Mouse (Mus musculus): ENCODE results near the gene Ppa2.
A peak's percentile ranks its signal among the peaks of the same experiment; 100 is the strongest.

Gene Ppa2

DNA sequence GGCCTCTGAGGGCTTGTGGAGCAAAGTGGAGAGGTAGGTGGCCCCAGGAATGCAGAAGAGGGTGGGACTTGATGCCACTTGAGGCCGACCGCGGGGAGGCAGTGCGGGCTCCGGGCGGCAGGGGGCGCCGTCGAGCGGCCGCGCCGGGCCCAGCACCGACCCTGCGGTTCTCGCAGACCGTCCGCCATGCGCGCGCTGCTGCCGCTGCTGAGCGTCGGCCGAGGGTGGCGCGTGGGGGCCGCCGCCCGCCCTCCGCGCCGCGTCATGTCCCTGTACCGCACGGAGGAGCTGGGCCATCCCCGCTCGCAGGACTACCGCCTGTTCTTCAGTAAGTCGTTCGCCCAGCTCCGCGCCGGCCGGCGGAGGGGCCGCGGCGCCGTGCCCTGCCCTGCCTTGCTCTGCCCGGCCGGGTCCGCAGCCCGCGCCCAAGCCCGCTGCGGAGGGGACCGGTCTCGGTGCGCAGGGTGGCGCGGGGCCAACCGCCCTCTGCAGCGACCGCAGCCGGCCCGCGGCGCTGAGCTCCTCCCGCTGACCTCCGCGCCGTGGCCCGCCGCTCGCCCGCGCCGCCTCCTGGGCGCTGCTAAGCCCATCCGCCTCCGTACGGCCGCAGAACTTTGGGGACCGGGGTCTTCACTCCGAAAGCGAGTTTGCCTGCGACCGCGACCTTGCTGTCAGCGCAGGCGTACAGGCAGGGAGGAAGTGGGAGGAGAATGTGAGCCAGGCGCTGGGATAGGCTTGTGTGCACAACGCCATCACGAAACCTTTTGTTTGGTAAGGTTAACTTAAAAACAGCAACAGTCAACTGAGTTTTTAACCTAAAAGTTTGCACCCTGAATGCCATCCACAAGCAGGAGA is at the start of gene Ppa2:
Gene Ppa2 (plus strand): TSS at position 157 of the 855 bp plus-strand sequence.
- DNase-seq, result peak; percentile 99

DNA sequence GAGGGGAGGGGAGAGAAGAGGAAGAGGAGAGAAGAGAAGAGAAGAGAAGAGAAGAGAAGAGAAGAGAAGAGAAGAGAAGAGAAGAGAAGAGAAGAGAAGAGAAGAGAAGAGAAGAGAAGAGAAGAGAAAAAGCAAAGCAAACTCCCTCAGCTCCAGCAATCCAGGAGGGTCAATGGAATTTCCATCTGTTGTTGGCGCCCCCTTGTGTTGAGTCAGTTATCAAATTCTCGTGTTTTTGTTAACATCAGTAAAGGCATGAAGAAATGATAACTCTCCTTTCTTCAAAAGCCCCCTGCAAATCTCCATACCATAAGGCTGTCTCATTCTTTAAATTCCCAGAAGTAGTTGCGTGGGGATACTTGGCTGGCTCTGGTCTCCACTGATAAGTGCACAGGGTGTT is 38.0 kb upstream of the Ppa2 start:
- no peak for DNase-seq

DNA sequence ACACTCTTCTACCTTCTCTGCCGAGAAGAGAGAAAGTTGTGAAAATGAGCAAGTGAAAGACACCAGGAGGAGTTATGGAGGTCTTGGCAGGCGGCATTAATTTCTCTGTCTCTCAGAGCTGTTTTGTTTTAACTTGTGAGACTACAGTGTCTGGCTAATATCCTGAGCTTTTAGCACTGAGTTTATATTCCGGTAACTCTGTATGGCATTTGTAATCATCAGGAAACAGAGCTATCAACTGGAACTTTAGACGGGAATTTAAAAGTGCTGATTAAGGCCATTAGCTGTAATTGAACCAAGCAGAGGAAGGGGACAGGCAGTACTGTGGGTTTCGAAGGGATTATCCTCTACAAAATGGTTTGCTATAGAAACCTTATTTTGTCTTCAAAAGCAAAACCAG is 25.3 kb upstream of the Ppa2 start:
- no peak for DNase-seq

DNA sequence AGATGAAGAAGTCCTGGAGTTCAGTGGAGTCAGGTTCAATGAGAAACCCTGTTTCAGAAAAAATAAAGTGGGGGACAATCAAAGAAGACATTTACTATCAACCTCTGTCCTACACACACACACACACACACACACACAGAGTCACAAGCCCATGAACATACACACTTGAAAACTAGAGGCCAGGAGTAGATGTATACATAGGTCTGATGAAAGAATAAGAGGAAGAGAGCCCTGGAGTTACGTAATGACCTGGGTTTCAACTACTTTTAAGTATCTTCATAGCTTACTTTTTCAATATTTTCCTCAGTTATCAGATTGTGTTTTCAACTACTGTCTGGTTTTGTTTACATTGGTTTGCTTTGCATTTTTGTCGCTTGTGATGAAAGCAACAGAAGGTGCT is 21.1 kb upstream of the Ppa2 start:
- DNase-seq, result no peak

DNA sequence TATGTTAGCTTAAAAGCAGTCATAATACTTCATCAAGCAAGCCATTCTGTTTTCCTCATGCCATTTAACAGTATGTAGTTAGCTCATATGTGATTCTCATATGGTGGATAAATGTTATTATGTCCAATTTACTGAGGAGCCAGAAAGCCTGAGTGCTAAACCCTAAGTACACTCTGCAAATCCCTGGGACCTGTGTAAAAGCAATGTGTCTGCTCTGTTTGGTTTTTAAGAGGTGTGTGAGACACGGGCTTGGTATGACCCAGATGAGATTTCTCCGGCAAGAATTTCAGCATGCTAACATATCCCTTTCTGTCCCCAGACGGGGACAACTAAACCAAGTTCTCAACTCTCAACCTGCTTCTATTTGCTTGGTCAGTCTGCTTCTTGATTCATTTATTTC is 5.6 kb upstream of the Ppa2 start:
- no peak for DNase-seq

DNA sequence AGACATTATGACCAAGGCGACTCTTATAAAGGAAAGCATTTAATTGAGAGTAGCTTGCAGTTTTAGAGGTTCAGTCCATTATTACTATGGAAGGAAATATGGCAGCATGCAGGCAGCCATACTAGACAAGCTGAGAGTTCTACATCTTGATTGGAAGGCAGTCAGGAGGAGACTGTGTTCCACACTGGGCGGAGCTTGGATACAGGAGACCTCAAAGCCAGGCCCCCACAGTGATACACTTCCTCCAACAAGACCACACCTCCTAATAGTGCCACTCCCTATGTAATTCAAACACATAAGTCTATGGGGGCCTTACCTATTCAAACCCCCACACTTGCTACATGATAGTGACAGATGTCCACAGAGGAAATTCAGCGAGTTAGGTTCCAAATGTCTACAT is 1.5 kb upstream of the Ppa2 start:
- DNase-seq, result no peak

DNA sequence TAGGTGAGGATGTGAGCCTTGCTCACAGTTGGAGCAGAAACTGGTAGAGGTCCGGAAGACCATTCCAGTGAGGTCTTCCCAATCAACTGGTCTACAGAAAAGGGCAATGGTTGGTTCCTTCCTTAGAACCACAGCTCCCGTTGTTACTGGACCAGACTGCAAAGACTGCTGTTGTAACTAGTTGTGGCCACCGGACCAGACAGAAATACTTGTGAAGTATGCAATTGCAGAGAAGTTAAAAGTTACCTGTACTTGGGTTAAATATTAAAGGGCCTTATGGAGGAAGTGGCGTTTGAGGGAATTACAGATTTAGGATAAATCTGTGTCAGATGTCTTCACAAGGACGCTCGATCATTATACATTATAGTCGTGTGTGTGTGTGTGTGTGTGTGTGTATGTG is 551 bp upstream of the Ppa2 start:
- no peak for DNase-seq

DNA sequence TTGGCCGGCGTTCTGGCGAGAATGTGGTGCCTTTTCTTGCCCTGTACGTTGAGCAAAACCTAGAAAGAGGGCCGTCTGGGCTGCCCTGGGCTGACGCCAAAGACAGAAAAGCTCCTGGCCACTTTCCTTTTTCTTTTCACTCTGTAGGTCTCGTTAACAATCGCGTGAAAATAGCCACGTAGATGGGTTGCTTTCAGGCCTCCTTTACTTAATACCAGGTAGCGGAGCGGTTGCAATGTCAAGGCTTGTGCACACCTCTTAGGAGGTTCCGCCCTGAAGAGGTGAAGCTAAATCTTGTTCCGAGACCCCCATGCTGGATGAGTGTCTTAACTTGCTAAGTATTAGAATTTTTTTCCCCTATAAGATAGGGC is 884 bp downstream of the Ppa2 start:
- DNase-seq, result no peak

DNA sequence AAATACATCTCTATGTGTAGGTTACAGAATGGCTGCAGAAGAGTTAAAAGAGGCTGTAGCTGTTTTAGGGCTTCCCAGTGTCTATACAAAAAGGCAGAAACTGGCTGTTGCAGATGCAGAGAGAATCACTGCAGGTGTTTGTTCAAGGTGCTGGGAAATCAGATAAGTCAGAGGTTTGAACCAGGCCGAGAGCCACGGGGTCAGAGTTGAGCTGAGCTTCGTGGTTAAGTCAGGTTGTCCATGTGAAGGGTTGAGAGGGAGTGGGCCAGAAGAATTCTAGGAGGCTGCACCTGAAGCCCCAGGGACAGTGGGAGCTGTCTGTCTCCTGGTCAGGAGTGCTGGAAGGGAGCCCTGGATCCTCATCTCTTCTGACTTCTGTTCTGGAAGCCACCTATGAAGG is 2.4 kb downstream of the Ppa2 start:
- peak; percentile 72 for DNase-seq

DNA sequence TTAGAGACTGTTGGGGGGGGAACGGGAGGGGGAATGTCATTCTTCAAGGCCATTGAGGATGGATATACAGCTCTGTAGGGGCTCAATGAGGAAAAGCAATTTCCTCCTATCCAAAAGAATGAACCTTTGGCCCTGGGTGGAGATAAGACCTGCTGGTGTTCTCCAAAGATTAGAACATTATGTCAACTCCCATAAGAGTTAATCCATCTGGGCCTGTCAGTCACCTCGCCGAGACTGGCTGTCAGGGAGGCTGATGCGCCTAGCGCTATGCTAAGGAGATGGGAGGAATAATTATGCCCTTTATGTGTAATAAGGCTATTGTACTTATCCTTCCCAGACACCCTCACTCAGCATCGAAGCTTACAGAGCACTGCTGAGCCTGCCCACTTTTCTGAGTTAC is 2.9 kb downstream of the Ppa2 start:
- DNase-seq, result no peak

DNA sequence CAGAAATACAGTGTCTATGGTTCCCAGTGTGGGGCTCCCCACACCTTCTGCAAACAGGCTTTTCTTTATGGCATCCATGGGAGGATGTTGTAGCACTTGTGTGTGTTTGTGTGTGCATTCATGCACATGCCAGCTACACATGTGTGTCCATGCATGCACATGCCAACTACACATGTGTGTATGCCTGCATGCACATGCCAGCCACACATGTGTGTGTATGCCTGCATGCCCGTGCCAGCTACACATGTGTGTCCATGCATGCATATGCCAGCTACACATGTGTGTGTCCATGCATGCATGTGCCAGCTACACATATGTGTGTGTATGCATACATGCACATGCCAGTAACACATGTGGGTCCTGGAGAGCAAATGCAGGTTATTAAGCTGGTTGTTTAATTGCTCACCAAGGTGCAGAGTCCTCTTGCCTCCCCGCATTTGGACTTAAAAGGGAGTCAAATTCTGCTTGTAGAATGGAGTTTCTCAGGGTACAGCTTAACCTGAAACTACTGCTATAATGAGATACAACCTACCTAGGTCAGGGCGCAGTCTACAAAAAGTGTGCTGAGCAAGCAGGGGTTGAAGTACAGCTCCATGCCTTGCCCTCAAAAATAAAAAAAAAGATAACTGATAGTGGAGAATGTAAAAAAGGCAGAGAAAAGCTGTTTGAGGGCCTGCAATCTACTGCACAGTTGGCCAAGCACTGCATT is 3.7 kb downstream of the Ppa2 start:
- peak; percentile 57 for DNase-seq

DNA sequence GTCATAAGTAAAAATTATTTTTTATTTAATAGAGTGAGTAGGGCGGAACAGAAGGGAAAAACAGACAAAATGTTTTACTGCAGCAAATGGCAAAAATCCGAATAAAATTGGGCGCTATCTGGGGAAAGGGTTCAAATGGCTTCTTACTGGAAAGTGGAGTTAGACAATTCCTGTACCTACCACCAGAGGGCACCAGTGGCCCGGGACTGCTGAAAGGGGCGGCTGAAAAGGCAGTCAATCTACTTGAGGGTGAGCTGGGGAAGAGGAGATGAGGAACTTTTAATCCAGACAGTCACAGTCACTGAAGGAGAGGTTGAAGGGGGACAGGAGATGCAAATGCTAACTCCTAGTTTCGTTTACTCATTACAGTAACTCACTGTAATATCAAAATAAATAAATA is 4.6 kb downstream of the Ppa2 start:
- DNase-seq, result peak; percentile 91

DNA sequence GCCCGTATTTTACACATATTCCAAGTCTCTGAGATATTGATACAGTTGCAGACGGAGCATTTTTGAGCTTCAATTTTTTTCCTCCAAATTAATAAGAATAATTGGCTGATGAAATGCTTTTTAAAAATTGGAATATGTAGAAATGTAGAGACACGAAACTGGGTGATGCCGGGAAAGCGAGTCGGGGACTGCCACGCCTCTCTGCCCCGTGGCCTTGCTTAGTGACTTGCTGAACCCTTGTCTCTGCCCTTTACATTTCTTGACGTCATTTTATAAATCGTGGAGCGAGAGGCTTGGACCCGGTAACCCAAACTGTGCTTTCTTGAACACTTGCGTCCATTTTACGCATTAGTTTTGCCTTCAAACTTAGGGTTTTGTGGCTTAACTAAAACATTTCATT is 5.1 kb downstream of the Ppa2 start:
- peak; percentile 61 for DNase-seq

DNA sequence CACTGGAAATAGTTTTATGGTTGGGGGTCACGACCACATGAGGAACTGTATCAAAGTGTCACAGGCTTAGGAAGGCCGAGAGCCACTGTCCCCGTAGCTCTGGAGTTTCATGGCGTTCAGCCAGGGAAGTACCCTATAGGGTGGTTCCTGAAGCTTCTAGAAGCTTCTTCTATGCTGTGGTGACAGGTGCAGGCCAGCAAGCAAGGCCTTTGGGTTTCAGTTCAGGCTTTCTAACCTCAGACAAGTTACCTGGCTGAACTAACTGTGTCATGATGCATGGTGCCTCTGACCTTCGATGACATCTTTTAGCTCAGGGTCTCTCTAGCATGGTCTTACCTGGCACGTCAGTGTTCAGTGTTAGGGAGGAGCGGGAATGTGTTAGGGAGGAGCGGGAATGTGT is 5.7 kb downstream of the Ppa2 start:
- peak; percentile 84 for DNase-seq

DNA sequence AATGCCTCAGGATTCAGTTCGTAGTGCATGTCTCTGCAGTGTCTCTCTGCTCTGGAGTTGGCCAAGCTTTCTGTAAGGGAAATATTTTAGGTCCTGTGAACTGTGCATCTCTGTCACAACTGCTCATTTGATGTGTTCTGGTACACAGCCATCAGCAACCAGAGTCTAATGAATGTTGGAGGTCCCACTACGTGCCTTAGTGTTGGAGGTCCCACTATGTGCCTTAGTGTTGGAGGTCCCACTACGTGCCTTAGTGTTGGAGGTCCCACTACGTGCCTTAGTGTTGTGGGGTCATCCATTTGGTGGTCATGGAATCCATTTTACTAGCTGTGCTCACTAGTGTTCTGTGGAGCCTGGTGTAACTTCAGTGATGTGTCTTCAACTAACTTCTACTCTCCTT is 7.9 kb downstream of the Ppa2 start:
- no peak for DNase-seq

DNA sequence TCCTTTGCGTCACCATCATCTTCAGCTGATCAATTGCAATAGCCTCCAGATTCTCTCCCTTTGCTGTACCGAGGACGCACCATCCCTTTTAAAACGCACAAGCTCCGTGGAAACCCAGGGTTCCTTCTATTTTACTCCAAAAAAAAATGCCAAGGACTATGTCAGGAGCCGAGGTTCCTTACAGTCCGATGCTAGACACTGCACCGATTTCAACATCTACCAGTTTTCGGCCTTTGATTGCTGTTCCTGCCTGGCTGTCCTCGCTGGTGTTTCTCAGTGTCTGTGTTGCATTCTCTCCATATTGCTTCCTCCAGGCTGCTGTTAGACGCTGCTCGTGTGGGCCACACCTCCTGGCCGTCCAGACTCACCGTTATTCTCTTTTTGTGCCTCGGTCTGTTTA is 8.7 kb downstream of the Ppa2 start:
- no peak for DNase-seq

DNA sequence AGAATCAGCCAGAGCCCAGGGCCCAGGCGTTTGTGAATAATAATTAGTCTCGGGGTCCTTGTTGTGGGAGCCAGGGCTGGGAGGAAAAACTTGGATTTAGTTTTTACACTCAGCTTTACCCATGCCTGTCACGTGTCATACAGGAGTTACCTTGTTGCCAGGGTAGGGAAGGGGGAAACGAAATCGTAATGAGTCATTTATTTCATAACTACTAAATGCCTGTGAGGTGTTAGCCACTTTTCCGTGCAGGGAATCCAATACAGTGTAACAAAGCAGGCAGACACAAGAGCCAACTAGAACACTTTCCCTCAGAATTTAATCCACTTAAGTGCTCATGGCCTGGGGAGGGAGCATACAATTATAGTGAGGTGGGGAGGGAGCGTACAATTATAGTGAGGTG is 9.9 kb downstream of the Ppa2 start:
- peak; percentile 75 for DNase-seq

DNA sequence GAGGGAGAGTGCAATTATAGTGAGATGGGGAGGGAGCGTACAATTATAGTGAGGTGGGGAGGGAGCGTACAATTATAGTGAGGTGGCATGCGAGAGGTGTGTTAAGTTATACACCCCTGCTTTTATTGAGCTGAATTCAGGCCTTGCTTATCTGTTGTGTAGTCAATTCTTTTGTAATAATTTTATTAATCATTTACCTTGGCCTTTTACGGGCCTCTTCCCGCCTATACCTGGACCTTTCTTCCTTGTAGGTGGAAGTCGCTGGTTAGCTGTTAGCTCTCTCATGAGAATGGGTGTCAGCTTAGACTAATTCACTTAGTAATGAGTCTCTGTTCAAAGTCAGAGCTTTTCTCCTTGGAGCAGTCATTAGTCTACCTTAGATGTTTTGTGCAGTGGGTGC is 10.4 kb downstream of the Ppa2 start:
- DNase-seq, result peak; percentile 43

DNA sequence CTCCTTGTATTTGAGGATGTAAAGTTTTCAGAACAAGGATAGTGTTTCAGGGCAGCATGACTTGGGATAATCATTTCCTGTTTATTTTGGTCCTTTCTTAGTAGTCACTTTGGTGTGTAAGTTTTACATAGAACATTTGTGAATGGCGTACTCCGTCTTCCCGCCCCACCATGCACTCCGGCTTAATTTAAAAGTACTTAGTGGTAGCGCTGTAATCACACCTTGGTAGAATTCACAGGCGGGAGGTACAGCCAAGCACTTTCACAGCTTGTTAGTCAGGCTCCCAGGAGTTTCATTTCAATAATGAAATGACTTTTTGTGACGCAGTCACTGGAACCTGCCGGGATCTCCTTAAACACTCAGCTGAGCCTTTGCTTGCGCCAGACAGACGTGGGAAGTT is 12.0 kb downstream of the Ppa2 start:
- peak; percentile 84 for DNase-seq

DNA sequence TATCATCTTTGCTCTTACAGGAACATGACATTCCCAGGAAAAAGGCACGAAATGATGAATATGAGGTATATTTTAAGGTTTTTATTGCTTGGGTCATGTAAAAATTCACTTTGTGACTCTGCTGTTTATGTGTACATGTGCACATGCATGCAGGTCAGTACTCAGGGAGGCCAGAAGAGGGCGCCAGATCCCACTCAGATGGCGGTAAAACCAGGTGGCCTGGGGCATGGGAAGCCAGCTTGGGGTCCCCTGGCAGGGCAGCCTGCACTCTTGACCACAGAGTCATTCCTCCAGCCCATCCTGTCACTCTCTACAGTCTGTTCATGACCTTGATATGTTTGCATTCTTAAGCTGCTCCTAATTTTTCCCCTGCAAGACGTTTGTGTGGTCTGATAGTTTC is 12.6 kb downstream of the Ppa2 start:
- peak; percentile 83 for DNase-seq

DNA sequence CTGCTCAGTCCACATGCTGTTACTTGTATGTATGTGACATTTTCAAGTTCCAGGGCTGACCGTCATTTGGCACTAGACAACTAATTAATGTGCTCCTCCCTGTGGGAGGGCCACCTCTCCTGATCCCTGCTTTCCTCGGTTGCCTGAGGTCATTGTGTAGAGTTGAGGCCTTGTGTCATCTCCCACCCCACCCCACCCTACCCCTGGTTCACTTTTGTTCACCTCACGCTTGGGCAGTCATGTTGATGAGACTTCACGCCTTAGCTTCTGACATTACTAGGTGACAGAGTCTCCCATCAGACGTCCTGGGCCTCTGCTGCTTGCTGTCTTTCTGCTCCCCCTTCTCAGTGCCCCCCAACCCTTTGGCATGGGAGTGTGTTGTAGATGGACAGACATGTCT is 15.2 kb downstream of the Ppa2 start:
- no peak for DNase-seq

DNA sequence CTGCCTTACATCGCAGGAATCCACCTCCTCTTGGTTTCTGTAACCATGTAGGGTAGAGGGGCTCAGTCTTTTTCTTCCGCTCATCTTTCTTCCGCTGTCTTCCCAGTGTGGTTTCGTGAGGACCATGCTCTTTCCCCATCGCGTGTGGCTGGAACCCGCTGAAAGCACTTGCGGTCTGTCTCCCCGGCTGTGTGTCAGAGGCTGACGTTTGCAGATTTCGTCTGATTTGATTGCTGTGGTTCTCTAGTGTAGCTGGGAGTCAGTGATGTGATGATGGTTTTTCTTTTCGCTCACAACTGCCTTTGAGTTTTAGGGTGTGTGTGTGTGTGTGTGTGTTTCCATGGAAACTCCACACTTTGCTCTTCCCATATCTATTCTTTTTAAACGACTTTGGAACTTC is 18.6 kb downstream of the Ppa2 start:
- DNase-seq, result peak; percentile 51

DNA sequence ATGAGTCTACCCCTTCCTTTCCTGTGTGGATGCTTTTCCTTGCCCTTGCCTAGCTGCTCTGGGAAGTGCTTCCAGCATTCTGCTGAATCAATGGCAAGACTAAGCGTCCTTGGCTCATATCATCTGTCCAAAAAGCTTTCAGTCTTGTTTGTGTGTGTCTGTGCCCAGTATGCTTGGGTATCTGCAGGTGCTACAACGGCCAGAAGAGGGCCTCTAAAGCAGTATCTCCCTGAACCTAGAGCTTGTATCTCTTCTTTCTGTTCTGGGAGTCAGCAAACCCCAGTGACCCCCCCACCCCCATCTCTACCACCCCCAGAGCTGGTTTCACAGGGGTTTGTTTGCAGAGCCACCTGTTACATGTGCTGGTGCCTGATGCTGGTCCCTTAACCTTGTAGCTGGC is 19.5 kb downstream of the Ppa2 start:
- DNase-seq, result peak; percentile 75

DNA sequence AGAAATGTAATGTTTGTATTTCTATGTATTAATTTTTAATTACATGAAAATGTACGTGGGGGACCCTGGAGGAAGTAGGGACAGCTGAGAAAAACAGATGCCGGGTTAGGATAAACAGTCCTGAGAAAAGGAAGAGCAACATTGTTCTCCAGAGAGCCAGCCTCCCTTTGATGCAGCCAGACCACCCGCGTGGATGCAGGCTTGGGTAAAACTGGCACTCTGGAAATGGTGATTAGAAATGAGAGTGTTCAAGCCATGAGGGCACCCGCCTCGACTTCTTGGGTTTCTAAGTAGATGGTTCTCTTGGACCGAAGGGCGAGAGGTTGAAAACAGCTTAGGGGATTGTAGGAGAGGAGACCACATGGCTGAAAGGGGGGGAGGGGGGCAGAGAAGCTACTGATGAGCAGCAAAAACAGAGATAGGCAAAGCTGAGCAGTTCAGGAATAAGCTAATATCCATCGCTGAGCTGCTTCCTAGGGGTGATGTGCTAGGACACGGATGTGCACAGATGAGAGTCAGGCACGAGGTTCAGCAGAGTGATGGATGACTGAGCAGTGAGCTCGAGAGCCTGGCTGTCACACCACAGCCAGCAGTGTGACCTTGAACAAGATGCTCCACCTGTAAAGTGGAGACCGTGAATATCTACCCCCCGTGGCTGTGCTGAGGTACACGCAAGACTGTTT is 21.4 kb downstream of the Ppa2 start:
- DNase-seq, result peak; percentile 74
